Mouse (Mus musculus) liver, embryonic 14.5 days (tissue): ENCODE data around the gene Lamb1.

Experiments used
- CTCF ChIP-seq: IDR thresholded peaks from 2 replicates; pipeline ENCODE4 v1.5.1; 2016; ENCODE audit warnings: antibody characterized with exemption, low read depth, control low read depth
- EP300 ChIP-seq: IDR thresholded peaks from 2 replicates; pipeline ENCODE4 v1.6.1; 2016; ENCODE audit warnings: antibody characterized with exemption, low read depth

GRCm38 (mm10) chr12:31239798-31240197, 25.2 kb upstream of the Lamb1 start:
- no peak for TF ChIP-seq EP300
- TF ChIP-seq CTCF, result no peak
